Mouse (Mus musculus) midbrain, postnatal 0 days (tissue): ENCODE measurements at regions not wholly inside any gene's neighbourhood (a gene's known extent, or its start where the extent isn't known, plus 50 kb on each side); places are given as distances from the start of the nearest gene placed in this dataset.
A peak's percentile ranks its signal among the peaks of the same experiment; 100 is the strongest.

Source experiments
- ATAC-seq: fragments of 200-750 bp; cut with Nextera tagmentation; 2 replicates; pipeline ENCODE4 v1.8.0; 2017; ENCODE audit warnings: moderate number of reproducible peaks, mild to moderate bottlenecking, moderate TSS enrichment, moderate library complexity; ENCODE audit not compliant: low FRiP score
- DNase-seq: peaks from one replicate; pipeline ENCODE4 v3.0.0-alpha.2; 2015; ENCODE audit warnings: low spot score
- H3K27ac ChIP-seq: fragments of 300-500 bp; sonication (generic); 2 replicates; pipeline ENCODE4 v1.5.1; 2014; ENCODE audit warnings: low read depth, mild to moderate bottlenecking, low read length, mixed read lengths
- H3K27me3 ChIP-seq: fragments of 300-500 bp; sonication (generic); 2 replicates; pipeline ENCODE4 v1.6.1; 2014; ENCODE audit warnings: low read length, control low read depth, mixed read lengths; ENCODE audit not compliant: insufficient read depth
- H3K36me3 ChIP-seq: fragments of 300-500 bp; sonication (generic); 2 replicates; pipeline ENCODE4 v1.6.1; 2014; ENCODE audit warnings: low read length, control low read depth, mixed read lengths; ENCODE audit not compliant: insufficient read depth
- H3K4me1 ChIP-seq: fragments of 300-500 bp; sonication (generic); 2 replicates; pipeline ENCODE4 v1.6.1; 2014; ENCODE audit warnings: mild to moderate bottlenecking, control low read depth, antibody characterized with exemption, low read length, mixed read lengths; ENCODE audit not compliant: insufficient read depth
- H3K4me2 ChIP-seq: fragments of 300-500 bp; sonication (generic); 2 replicates; pipeline ENCODE4 v1.6.1; 2014; ENCODE audit warnings: low read depth, mild to moderate bottlenecking, low read length, mixed read lengths; ENCODE audit not compliant: poor library complexity, severe bottlenecking
- H3K4me3 ChIP-seq: fragments of 300-500 bp; sonication (generic); 2 replicates; pipeline ENCODE4 v1.5.1; 2014; ENCODE audit warnings: low read depth, mild to moderate bottlenecking, low read length, moderate library complexity
- H3K9ac ChIP-seq: fragments of 300-500 bp; sonication (generic); replicated peaks from 2 replicates; pipeline ENCODE4 v1.6.1; 2014; ENCODE audit warnings: mild to moderate bottlenecking, low read length, moderate library complexity, mixed read lengths; ENCODE audit not compliant: poor library complexity, severe bottlenecking
- H3K9me3 ChIP-seq: fragments of 300-500 bp; sonication (generic); 2 replicates; pipeline ENCODE4 v1.6.1; 2016; ENCODE audit warnings: low read length, control low read depth
- CTCF ChIP-seq: IDR thresholded peaks from 2 replicates; pipeline ENCODE4 v1.5.1; 2016; ENCODE audit warnings: antibody characterized with exemption, mild to moderate bottlenecking
- WGBS: fragments of 180-500 bp; shearing (Covaris S2); extraction: QIAGEN DNeasy Blood & Tissue Kit; methylation state at CpG from one replicate; pipeline ENCODE4 v1.1.7; 2014; 5-methylcytosine and 5-hydroxymethylcytosine counted together

GRCm38 (mm10) chr13:69867296-69868065 is 65.3 kb downstream of the Med10 start:
- Histone ChIP-seq H3K9me3 (no peaks in the 10 kb centered on the region), H3K4me2 (no peak overlapping the region), H3K9ac (no peak overlapping the region), H3K36me3 (no peaks in the 10 kb centered on the region), H3K27ac (no peak overlapping the region), H3K27me3 (no peaks in the 10 kb centered on the region), H3K4me1 (no peaks in the 10 kb centered on the region), H3K4me3 (no peak overlapping the region)
- no peak for TF ChIP-seq CTCF
- WGBS = 74% methylated on average over 15 of the region's 15 CpGs
- DNase-seq (no peak), ATAC-seq (no peak)

- 26% methylated on average over 5 of the region's 5 CpGs for WGBS
- ATAC-seq = no peak
- no peak for TF ChIP-seq CTCF
- Histone ChIP-seq H3K27ac (no peak overlapping the region), H3K9ac (no peak overlapping the region), H3K36me3 (no peaks in the 10 kb centered on the region), H3K9me3 (no peaks in the 10 kb centered on the region), H3K4me2 (no peak overlapping the region), H3K4me1 (no peaks in the 10 kb centered on the region), H3K27me3 (no peaks in the 10 kb centered on the region), H3K4me3 (no peak overlapping the region)
- DNase-seq = no peak
Measured at GRCm38 (mm10) chr13:69896536-69896935, 94.3 kb downstream of the Med10 start.

GRCm38 (mm10) chr13:69901139-69901538 is 98.9 kb downstream of the Med10 start:
- H3K4me2 ChIP-seq = no peak overlapping the region
- no peaks in the 10 kb centered on the region for H3K4me1 ChIP-seq
- no peak overlapping the region for H3K9ac ChIP-seq
- ATAC-seq = no peak
- peak; percentile 32 for DNase-seq
- no peaks in the 10 kb centered on the region for H3K9me3 ChIP-seq
- H3K27ac ChIP-seq = no peak overlapping the region
- TF ChIP-seq CTCF = no peak
- no peaks in the 10 kb centered on the region for H3K36me3 ChIP-seq
- no peaks in the 10 kb centered on the region for H3K27me3 ChIP-seq
- H3K4me3 ChIP-seq = no peak overlapping the region

GRCm38 (mm10) chr13:69906802-69907537 is 104.8 kb downstream of the Med10 start:
- no peak for TF ChIP-seq CTCF
- Histone ChIP-seq H3K4me2 (no peak overlapping the region), H3K9me3 (no peaks in the 10 kb centered on the region), H3K27ac (no peak overlapping the region), H3K9ac (no peak overlapping the region), H3K4me1 (no peaks in the 10 kb centered on the region), H3K27me3 (no peaks in the 10 kb centered on the region), H3K4me3 (no peak overlapping the region), H3K36me3 (no peaks in the 10 kb centered on the region)
- WGBS = 76% methylated on average over 15 of the region's 15 CpGs
- no peak for ATAC-seq
- DNase-seq = peak; percentile 32

GRCm38 (mm10) chr13:69915796-69916195 is 113.6 kb downstream of the Med10 start:
- Histone ChIP-seq H3K36me3 (no peaks in the 10 kb centered on the region), H3K9ac (no peak overlapping the region), H3K4me2 (no peak overlapping the region), H3K9me3 (no peaks in the 10 kb centered on the region), H3K4me3 (no peak overlapping the region), H3K27ac (no peak overlapping the region), H3K4me1 (no peaks in the 10 kb centered on the region), H3K27me3 (no peaks in the 10 kb centered on the region)
- WGBS = 65% methylated on average over 3 of the region's 3 CpGs
- DNase-seq = no peak
- TF ChIP-seq CTCF = no peak
- no peak for ATAC-seq
